Mouse (Mus musculus): ENCODE measurements at regions not wholly inside any gene's neighbourhood (a gene's known extent, or its start where the extent isn't known, plus 50 kb on each side); places are given as distances from the start of the nearest gene placed in this dataset.

DNA sequence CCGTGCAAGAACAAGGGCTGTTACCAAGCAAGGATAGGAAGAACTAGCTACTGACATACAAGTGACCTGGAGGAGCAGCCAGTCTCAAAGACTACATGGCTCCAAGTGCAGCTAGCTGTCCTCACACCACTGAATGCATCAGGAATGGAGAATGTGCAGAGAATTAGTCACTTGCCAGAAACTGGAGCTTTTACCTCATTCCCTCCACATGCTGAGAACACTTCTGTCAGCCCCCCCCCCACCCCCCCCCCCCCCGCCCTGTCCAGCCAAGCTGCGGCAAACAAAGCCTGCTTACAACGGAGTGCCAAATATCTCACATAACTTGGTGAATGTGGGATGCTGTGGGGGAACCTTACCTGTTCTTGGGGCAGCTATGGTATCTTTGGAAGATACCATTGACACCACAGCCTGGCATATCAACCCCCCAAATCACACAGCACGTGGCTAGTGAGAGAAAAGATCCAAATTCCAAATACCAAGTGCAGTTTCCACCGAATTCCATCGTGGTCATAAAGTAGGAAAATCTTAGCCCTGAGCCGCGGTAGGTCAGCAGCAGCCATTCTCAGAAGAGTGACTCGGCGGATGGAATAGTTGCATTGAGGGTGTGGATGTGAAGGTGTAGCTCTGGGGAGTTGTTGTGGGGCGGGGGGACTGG, 126.3 kb downstream of the Gadd45g start:
- DNase-seq (ENCODE audit: low spot score in 2 of 2): no peak

DNA sequence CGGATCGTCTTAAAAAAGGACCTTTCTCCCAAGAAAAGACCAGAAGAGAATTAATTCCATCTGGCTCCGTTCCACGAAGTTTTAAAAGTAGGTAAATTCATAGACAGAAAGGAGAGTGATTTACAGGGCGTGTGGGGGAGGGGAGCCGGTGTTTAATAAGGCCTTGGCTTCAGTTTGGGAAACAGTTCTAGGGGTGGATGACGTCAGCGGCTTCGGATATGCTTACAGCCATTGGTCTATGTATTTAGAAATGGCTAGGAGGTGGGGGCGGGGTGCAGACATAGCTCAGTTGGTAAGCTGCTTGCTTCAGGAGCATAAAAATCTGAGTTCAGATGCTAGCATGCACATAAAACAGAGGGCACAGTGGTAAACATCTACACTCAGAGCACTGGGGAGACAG, 127.0 kb downstream of the Gadd45g start:
- DNase-seq (ENCODE audit: low spot score in 2 of 2): no peak

DNA sequence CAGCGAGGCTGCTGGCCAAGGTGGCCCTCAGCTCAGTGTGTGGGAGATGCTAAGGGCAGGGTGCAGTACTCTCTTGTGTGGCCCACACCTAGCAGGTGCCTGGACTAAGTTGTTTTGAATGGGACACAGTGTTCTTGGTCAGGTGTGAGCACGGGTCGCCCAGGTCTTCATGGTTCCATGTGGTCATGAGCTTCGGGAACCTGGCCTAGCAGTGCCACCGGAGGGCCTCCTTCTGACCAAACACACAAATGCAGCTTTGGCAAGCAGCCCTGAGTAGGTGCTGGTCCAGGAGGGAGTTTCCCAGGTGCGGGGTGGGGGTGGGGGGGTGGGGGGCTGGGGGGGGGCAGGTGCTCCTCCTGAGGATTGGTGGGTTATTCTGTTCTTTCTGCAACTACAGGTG, 127.6 kb downstream of the Gadd45g start:
- no peak for DNase-seq (ENCODE audit: low spot score in 2 of 2)

DNA sequence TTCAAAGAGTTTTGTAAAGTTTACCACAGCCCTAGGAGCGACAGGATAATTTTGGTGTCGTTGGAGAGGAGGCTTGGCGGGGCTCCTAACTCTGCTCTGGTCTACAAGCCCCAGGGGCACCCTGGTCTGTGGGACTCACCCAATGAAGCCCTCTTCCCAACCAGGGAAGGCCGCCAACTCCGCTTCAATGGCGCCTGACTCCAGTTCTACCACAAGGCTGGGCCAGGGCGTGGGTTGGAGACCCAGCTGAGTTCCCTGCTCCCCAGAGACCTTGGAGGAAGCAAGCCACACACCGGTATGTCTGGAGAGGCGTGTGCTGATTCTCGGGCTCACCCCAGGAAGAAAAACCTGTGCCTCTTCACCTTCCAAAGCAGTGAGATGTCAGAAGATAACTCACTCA, 128.9 kb downstream of the Gadd45g start:
- DNase-seq (ENCODE audit: low spot score in 2 of 2): no peak

DNA sequence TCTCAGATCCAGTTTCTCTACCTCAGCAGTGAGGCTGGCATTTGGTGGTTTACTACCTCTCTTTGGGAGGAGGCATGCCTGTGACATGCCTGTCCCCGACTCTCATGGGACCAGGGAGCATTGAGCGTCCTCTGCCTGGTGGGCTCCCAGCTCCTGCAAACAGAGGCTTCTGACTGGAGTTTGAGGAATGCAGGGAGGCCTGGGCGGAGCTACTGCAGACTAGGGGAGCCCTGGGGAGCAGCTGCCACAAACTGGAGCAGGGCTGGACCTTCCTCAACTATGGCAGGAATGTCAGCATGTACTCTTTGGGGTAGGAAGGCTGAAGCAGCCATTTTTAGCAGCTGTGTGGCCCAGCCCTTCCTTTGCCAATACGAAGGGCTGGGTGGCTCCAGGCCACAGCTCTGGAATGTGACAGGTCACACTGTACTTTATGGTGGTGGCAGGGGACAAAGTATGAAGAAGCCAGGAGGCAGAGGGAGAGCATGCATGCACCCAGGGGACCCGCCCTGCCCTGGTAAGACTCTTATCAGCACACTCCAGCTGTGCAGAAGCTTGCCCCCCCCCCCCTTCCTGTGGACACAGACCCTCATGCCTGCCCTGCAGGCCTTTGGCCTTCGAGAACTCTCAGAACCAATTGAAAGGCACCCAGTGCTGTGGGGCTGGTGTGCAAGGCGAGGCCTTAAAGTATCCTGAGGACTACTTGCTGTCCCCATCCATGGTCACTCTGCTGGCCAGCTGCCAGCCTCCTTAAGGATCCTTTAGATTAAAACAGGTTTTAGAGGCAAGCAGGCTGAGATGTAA, 129.5 kb downstream of the Gadd45g start:
- DNase-seq (ENCODE audit: low spot score in 2 of 2): peak; percentile 64 to 70

DNA sequence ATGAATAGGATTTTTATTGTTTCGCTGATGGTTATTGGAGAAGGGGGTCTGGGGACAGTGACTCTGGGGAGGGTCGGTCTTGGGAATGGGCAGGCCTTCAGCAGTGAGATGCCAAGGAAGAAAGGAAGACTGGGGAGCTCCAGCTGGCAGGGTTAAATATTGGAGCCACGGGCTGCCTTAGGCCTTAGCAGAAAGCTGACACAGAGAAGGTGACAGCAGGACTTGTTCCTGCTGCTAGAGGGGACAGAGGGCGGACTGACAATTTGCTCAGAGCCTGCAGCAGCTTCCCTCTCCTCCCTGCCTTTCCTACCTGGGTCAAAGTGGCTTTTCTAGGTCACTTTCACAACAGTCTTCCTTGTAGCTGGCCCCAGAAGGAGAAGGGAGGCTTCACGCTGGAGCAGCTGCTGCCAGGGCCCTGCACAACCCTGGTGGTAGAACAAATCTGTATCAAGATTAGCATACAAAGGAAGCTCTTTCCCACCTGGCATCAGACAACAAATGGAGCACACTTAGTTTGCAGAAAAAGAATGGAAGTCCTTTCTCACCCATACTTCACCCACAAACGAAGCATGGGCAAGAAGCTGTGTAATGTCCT, 130.2 kb downstream of the Gadd45g start:
- DNase-seq (ENCODE audit: low spot score in 2 of 2): no peak

DNA sequence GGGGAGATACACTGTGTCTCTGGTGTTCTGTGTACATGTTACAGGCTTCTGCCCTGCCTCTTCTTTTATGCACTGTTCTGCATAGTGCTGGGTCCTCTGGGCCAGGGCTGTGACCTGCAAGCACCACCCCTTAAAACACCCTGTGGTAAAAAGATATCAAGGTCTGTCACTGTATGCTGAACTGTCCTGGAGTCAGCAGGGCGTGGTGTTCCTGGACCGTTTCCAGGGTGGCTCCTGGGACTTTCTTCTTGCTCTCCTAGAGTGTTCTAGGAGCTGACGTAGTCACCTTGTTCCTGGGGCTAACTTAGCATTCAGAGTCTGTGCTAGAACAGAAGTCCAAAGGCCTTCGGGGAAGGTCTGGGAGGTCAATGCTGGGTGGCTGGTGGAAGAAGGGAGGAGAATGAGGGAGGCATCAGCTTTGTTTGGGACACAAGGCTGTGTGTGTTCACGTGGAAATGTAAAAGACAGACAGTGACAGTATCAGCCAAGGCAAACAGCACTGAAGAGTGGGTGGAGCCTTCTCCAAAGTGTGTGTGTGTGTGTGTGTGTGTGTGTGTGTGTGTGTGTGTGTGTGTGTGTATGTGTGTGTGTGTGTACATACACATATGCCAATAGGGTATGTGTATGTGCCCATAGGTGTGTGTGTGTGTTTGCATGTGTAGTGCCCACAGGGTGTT, 133.0 kb downstream of the Gadd45g start:
- peak; percentile 46 to 63 for DNase-seq (ENCODE audit: low spot score in 2 of 2)

DNA sequence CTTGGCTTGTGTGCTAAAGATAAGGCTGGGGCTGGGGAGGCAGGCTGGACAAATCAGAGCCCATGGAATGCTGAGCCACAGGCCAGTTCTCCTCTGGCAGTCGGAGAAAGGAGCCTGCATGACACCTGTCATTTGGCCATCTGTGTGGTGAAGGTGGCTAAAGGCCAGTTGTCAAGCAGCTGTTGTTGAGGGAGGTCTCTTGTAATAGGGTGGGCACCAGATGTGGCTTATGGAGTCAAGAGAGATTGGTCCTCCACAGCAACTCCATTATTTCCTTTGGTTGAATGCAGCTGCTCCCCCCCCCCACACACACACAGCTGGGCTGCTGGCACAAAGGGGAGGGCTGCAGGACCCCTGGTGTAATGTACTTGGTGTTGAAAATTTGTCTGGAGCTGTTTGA, 133.9 kb downstream of the Gadd45g start:
- DNase-seq (ENCODE audit: low spot score in 2 of 2): no peak

DNA sequence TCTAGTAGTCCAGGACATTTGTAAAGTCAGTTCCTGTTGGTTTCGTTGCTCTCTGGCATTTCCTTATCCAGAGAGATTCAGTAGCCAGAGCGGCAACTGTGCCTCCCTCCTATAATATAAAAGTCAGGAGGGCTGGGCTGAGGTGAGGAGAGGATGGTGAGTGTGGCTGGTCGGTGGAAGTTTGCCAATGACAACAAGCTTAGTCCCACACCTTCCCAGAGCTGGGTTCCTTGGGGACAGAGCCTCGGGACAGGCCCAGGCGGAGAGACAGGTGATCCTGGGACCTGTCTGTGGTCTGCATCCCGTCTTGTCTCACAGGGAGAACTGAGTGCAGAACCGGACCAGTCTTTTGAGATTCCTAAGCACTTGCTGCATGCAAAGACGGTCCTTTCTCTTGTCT, 136.5 kb downstream of the Gadd45g start:
- DNase-seq (ENCODE audit: low spot score in 2 of 2): no peak

DNA sequence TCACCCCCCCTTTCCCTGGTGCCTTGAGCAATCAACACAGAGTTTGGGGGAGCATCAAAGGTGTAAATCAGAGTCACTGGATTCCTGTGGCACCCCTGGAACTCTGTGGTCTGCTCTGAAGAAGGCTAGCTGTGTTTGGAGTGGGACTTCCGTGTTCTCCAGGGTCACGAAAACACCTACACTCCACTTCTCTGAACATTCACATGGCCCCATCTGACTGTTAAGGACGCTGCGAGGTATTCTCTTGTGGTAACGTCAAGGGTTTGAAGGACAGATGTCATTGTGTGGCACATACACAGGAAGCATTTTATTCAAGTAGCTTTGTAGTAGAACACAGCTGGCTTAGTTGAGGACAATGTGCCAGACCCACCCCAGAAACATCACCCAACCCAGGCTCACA, 137.1 kb downstream of the Gadd45g start:
- no peak for DNase-seq (ENCODE audit: low spot score in 2 of 2)

DNA sequence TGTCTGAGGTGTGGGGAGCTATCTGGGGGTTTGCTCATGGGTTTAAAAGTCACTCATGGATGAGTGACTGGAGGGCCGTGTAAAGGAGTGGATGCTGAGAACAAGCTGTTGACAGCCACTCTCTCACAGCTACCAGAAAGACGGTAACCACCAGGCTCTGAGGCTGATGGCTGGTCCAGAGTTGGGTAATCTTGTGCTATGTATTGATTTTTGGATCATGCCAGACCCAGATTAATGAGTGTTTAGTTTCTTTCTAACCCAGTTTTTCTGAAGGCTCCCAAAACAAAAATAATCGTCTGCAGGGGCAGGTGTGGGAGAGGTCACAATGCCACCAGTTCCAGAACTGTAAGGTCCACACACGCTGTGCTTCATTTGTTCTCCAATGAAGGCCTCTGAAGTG, 144.9 kb downstream of the Gadd45g start:
- DNase-seq (ENCODE audit: low spot score in 2 of 2): no peak

DNA sequence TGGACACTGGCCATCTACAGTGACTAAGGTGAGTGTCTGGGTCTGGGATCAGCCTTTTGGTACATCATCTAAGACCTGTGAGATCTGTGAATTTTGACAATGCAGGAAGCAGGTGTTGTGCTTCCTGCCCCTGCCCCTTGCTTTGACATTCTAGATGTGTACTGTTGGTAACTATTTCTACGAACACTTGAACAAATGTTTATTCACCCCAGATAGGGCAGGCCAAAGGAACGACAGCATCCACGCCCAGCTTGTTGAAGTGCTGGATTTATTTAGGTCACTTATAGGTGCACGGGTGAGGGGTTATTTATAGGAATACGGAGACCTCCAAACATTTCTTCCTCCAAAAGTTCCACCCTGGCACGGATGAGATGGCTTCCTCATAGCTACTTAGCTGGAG, 146.4 kb downstream of the Gadd45g start:
- no peak for DNase-seq (ENCODE audit: low spot score in 2 of 2)

DNA sequence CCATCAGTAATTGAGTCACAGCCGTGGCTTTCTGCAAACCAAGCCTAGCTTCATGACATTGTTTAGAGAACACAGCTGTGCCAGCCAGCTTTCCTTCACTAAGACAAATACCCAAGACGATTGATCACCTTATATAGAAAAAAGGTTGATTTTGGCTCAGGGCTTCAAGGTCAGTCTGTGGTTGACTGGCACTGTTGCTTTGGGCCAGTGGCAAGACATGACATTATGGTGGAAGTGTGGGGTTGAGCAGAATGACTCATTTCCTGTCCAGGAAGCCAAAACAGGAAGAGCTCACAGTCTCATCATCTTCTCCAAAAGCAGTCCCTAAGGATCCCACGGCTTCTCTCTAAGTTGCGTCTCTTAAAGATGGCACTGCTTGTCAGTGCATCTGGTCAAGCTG, 149.7 kb downstream of the Gadd45g start:
- no peak for DNase-seq (ENCODE audit: low spot score in 2 of 2)

DNA sequence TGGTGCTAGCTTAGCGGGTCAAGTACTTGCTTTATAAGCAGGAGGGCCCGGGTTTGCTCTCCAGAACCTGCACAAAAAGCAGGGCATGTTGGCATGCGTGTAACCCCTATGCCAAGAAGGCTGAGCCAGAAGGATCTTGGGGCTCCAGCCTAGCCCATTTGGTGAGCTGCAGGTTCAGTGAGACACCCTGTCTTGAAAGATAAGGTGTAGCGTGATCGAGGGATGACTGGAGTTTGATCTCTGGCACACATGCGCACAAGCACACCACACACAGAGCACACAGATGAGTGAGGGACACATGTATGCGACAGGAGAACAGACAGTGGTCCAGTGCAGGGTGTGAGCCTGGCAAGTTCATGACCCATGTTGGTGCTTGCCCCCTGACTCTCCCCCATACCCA, 152.1 kb downstream of the Gadd45g start:
- no peak for DNase-seq (ENCODE audit: low spot score in 2 of 2)

DNA sequence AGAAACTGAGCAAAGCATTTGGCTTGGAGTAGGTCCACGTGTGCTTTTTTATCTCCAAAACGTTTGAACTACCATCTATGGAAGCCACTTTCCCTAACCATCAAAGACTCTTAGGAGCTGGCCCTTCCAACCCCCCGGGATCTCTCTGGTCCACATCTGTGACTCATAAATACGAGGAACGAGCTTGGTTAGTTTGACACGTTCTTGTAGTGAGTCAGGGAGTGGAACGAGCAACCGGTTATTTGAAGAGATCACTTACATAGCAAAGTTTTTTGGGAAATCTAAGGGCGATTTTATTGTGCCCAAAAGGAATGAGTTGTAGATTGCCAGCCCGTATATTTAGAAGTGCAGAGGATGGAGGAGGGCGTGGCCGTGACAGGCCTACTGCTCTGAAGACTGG, 155.3 kb downstream of the Gadd45g start:
- DNase-seq (ENCODE audit: low spot score in 2 of 2): no peak

DNA sequence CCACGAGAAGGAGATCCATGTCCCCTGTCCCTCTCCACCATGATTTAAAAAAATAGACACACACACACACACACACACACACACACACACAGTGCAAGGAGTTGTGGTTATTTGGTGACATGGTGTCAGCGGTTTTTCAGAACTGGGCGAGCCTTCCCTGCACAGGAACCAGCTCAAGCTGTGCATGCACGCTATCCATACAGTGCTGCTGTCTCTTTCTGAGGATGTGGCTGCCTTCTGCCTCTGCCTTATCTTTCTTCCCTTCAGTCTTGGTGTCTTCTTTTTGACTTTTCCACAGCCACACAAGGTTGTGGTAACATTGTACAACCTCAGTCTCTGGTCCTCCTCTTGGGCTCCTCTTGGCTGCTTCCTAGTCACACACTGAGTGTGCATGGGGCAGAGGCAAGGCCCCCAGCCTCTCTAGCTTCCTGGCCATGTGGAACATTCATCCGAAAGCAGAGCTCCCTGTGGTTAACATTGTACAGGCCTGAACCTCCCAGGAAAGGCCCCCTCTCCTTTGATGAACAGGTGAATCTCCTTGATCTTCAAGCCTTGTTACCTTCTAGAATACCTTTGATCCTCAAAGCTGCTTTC, 157.6 kb downstream of the Gadd45g start:
- DNase-seq (ENCODE audit: low spot score in 2 of 2): no peak

DNA sequence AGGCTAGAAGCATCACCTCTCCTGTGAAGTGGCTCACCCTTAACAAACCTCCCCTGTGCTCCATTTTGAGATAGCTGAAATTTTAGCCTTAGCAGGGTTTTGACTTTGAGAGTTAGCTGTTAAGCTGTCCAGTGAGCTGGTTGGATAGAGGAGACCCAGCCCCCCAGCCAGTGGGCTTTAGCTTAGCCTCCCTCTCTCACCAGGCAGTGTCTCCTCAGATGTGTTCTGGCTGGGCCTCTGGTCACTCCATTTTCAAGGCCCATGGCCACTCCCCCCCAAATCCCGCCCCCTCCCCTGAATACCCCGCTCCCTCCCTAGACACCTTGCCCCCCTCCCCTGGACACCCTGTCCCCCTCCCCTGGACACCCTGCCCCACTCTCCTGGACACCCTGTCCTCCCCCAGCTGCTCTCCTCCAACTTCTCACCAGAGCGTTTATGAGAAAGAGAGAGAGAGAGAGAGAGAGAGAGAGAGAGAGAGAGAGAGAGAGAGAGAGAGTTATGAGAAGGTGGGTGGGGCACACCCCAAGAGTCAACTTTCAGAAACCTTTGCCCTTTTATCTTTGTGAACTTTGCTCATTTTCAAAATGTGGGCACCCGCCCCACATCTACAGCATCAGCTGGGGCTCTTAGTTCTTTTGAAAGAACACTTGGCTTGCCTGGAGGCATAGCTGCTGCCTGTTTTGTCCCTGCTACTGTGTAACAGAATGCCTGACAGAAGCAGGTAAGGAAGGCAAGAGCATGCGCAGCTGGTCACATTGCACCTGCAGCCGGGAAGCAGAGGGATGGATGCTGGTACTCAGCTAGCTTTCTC, 161.3 kb downstream of the Gadd45g start:
- no peak for DNase-seq (ENCODE audit: low spot score in 2 of 2)

DNA sequence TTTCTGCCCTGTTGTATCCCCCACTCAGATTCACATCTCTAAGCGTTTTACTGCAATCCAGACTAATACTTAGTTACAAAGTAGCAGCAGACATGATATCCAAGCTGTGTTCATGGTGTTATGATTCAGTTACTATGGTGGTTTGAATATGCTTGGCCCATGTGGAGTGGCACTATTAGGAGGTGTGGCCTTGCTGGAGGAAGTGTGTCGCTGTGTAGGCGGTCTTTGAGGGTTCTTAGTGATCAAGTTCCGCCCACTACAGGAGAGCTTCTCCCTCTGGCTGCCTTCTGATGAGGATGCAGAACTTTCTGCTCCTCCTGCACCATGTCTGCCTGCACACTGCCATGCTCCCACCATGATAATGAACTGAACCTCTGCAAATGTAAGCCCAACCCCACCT, 162.8 kb downstream of the Gadd45g start:
- no peak for DNase-seq (ENCODE audit: low spot score in 2 of 2)

DNA sequence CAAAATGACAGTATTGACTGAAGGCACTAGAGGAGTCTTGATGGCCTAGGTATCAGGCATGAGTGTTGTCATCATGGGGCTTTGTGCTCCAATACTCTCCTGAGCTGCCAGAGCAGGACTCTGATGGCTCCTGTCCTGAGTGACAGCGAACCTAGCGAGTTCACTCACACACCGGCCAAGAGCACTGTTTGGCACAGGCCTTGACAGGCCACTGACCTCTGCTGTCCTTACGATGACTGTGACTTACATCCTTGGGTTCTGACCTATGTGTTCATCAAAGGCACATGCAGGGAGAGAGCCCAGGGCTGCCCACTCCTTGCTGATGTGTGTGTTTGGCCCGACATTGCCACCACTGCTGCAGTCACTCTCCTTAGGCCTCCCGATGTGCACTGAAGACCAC, 163.3 kb downstream of the Gadd45g start:
- no peak for DNase-seq (ENCODE audit: low spot score in 2 of 2)

DNA sequence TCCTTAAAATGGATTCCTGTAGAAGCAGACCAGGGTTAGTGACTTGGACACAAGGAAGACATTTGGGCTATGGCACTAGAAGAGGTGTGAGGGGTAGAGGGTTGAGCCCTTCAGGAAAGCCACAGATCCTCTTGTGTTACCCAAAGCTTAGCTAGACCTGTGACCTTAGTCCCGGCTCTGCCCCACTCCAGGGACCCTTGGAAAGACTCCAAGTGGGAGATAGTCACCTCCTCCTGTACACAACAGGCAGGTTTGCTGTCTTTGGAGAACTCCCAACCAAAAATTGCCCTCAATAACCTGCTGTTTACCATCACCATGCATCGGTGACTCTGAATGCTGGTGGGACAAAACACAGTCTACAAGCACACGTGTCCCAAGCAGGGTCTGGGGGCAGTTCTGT, 164.5 kb downstream of the Gadd45g start:
- DNase-seq (ENCODE audit: low spot score in 2 of 2): no peak

DNA sequence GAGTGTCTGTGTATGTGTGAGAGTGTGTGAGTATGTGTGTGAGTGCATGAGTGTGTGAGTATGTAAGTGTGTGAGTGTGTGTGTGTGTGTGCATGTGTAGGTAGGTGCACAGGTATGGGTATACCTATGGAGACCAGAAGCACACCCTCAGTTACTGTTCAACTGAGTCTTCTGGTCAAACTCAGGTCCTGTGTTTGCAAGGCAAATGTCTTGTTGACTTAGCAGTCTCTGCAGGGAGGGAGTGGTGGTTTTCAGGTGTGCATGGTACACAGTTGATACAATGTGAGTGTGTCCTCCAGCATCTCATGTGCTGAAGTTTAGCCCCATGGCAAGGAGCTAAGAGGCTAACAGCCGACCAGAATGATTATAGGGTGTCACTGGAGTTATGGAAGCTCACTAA, 166.7 kb downstream of the Gadd45g start:
- DNase-seq (ENCODE audit: low spot score in 2 of 2): no peak

Data from gastrocnemius, adult 8-10 months (tissue).